Mouse (Mus musculus): Measurements from ENCODE around the gene Lins1. TPM values are rescaled to one million over a fixed set of nuclear protein-coding genes. Genes with fewer than 3 reads are reported as not detected.

The Lins1 gene
- polyA plus RNA-seq, 1 experiment from 2014 or later: 2.6 TPM

- 69% methylated on average over 2 of the region's 2 CpGs for WGBS (ENCODE audit: insufficient replicate concordance)
- H3K27ac ChIP-seq (ENCODE audit: low read depth): no peak overlapping the region
- H3K4me2 ChIP-seq (ENCODE audit: low read depth, low read length): no peak overlapping the region
- no peak overlapping the region for H3K9ac ChIP-seq (replicated peaks)
- H3K4me3 ChIP-seq (ENCODE audit: low read depth, low read length): no peak overlapping the region
- no peaks in the 10 kb centered on the region for H3K9me3 ChIP-seq (ENCODE audit: low read length)
- no peaks in the 10 kb centered on the region for H3K4me1 ChIP-seq (ENCODE audit: insufficient read depth)
- no peak for ATAC-seq
- peaks cover 59% of the 10 kb centered on the region for H3K36me3 ChIP-seq (replicated peaks; ENCODE audit: insufficient read depth, low read length)
- peak; percentile 24 for DNase-seq
- no peak for TF ChIP-seq CTCF (IDR thresholded peaks at IDR 0.05; ENCODE audit: low read depth)
- H3K27me3 ChIP-seq (ENCODE audit: insufficient read depth, low read length): no peaks in the 10 kb centered on the region
Observed at GRCm38 (mm10) chr7:66675800-66676199, 13.9 kb upstream of the Lins1 start.

GRCm38 (mm10) chr7:66682119-66682863, 7.4 kb upstream of the Lins1 start:
- DNase-seq (no peak), ATAC-seq (no peak)
- Histone ChIP-seq H3K4me1 (ENCODE audit: insufficient read depth) (no peaks in the 10 kb centered on the region), H3K9ac (replicated peaks) (no peak overlapping the region), H3K4me3 (ENCODE audit: low read depth, low read length) (no peak overlapping the region), H3K9me3 (ENCODE audit: low read length) (no peaks in the 10 kb centered on the region), H3K4me2 (ENCODE audit: low read depth, low read length) (no peak overlapping the region), H3K36me3 (replicated peaks; ENCODE audit: insufficient read depth, low read length) (peaks cover 46% of the 10 kb centered on the region), H3K27me3 (ENCODE audit: insufficient read depth, low read length) (no peaks in the 10 kb centered on the region), H3K27ac (ENCODE audit: low read depth) (no peak overlapping the region)
- TF ChIP-seq EP300 (IDR thresholded peaks at IDR 0.05; ENCODE audit: low read depth): no peak
- TF ChIP-seq CTCF (IDR thresholded peaks at IDR 0.05; ENCODE audit: low read depth): no peak
- 85% methylated on average over 5 of the region's 5 CpGs for WGBS (ENCODE audit: insufficient replicate concordance)

- H3K4me3 ChIP-seq (ENCODE audit: low read depth, low read length): peak overlapping the region; percentile 59
- H3K9ac ChIP-seq (replicated peaks): peak overlapping the region; percentile 79
- no peak for TF ChIP-seq CTCF (IDR thresholded peaks at IDR 0.05; ENCODE audit: low read depth)
- no peak for TF ChIP-seq EP300 (IDR thresholded peaks at IDR 0.05; ENCODE audit: low read depth)
- H3K4me1 ChIP-seq (ENCODE audit: insufficient read depth): peaks cover 10% of the 10 kb centered on the region
- H3K4me2 ChIP-seq (ENCODE audit: low read depth, low read length): peak overlapping the region; percentile 85
- no peak for DNase-seq
- peaks cover 6% of the 10 kb centered on the region; the same call in 1 of the 2 replicates for H3K36me3 ChIP-seq (replicated peaks; ENCODE audit: insufficient read depth, low read length)
- 1% methylated on average over 5 of the region's 5 CpGs for WGBS (ENCODE audit: insufficient replicate concordance)
- H3K27ac ChIP-seq (ENCODE audit: low read depth): peak overlapping the region; percentile 80
- no peak for ATAC-seq
- no peaks in the 10 kb centered on the region for H3K27me3 ChIP-seq (ENCODE audit: insufficient read depth, low read length)
- no peaks in the 10 kb centered on the region for H3K9me3 ChIP-seq (ENCODE audit: low read length)
Observed at GRCm38 (mm10) chr7:66688721-66689120, 968 bp upstream of the Lins1 start.

- peaks cover 10% of the 10 kb centered on the region for H3K4me1 ChIP-seq (ENCODE audit: insufficient read depth)
- ATAC-seq (no peak), DNase-seq (no peak)
- no peaks in the 10 kb centered on the region for H3K9me3 ChIP-seq (ENCODE audit: low read length)
- no peaks in the 10 kb centered on the region for H3K27me3 ChIP-seq (ENCODE audit: insufficient read depth, low read length)
- H3K36me3 ChIP-seq (replicated peaks; ENCODE audit: insufficient read depth, low read length): 0 out of 2 replicates have a peak, but pooled peaks cover 3% of the 10 kb centered on the region
- H3K4me2 ChIP-seq (ENCODE audit: low read depth, low read length): peak within 1 kb of the TSS; percentile 85
- peak within 1 kb of the TSS; percentile 79 for H3K9ac ChIP-seq (replicated peaks)
- TF ChIP-seq EP300 (IDR thresholded peaks at IDR 0.05; ENCODE audit: low read depth) (no peak), CTCF (IDR thresholded peaks at IDR 0.05; ENCODE audit: low read depth) (no peak)
- 0% methylated on average over 17 of the region's 18 CpGs for WGBS (ENCODE audit: insufficient replicate concordance)
- H3K4me3 ChIP-seq (ENCODE audit: low read depth, low read length): peak within 1 kb of the TSS; percentile 59
- H3K27ac ChIP-seq (ENCODE audit: low read depth): peak within 1 kb of the TSS; percentile 80
Observed at GRCm38 (mm10) chr7:66689294-66689619, 432 bp upstream of the Lins1 start, which contains the start of gene Asb7. Gene Asb7 (minus strand): TSS chr7:66689596.

- 37% methylated on average over 7 of the region's 7 CpGs for WGBS (ENCODE audit: insufficient replicate concordance)
- DNase-seq: no peak
- no peak overlapping the region for H3K27ac ChIP-seq (ENCODE audit: low read depth)
- H3K9me3 ChIP-seq (ENCODE audit: low read length): no peaks in the 10 kb centered on the region
- no peak overlapping the region for H3K4me2 ChIP-seq (ENCODE audit: low read depth, low read length)
- no peaks in the 10 kb centered on the region for H3K27me3 ChIP-seq (ENCODE audit: insufficient read depth, low read length)
- H3K4me3 ChIP-seq (ENCODE audit: low read depth, low read length): no peak overlapping the region
- H3K9ac ChIP-seq (replicated peaks): no peak overlapping the region
- H3K36me3 ChIP-seq (replicated peaks; ENCODE audit: insufficient read depth, low read length): no peaks in the 10 kb centered on the region
- TF ChIP-seq EP300 (IDR thresholded peaks at IDR 0.05; ENCODE audit: low read depth) (no peak), CTCF (IDR thresholded peaks at IDR 0.05; ENCODE audit: low read depth) (no peak)
- H3K4me1 ChIP-seq (ENCODE audit: insufficient read depth): peaks cover 3% of the 10 kb centered on the region
- ATAC-seq: no peak
Observed at GRCm38 (mm10) chr7:66694467-66694866, 4.8 kb downstream of the Lins1 start.

- DNase-seq (no peak), ATAC-seq (no peak)
- no peak overlapping the region for H3K27ac ChIP-seq (ENCODE audit: low read depth)
- no peak overlapping the region for H3K9ac ChIP-seq (replicated peaks)
- H3K36me3 ChIP-seq (replicated peaks; ENCODE audit: insufficient read depth, low read length): no peaks in the 10 kb centered on the region
- no peaks in the 10 kb centered on the region for H3K4me1 ChIP-seq (ENCODE audit: insufficient read depth)
- H3K27me3 ChIP-seq (ENCODE audit: insufficient read depth, low read length): no peaks in the 10 kb centered on the region
- TF ChIP-seq CTCF (IDR thresholded peaks at IDR 0.05; ENCODE audit: low read depth) (no peak), EP300 (IDR thresholded peaks at IDR 0.05; ENCODE audit: low read depth) (no peak)
- H3K9me3 ChIP-seq (ENCODE audit: low read length): no peaks in the 10 kb centered on the region
- H3K4me3 ChIP-seq (ENCODE audit: low read depth, low read length): no peak overlapping the region
- H3K4me2 ChIP-seq (ENCODE audit: low read depth, low read length): no peak overlapping the region
- WGBS (ENCODE audit: insufficient replicate concordance): 77% methylated on average over 7 of the region's 7 CpGs
Observed at GRCm38 (mm10) chr7:66702721-66703120, 13.0 kb downstream of the Lins1 start.
